Mouse (Mus musculus): ENCODE results near the gene Pmm2. TPM values are rescaled to one million over a fixed set of nuclear protein-coding genes. Genes with fewer than 3 reads are reported as not detected.

Pmm2 gene
- total RNA-seq (2014; rRNA removed; ENCODE audit: low replicate concordance) (26.2 and 26.8 TPM in 2 replicates), polyA plus RNA-seq (2015; fragmentation: Nextera tagmentation; extraction: Ambion mirVana) (34.4 and 36.6 TPM in 2 replicates)

DNA sequence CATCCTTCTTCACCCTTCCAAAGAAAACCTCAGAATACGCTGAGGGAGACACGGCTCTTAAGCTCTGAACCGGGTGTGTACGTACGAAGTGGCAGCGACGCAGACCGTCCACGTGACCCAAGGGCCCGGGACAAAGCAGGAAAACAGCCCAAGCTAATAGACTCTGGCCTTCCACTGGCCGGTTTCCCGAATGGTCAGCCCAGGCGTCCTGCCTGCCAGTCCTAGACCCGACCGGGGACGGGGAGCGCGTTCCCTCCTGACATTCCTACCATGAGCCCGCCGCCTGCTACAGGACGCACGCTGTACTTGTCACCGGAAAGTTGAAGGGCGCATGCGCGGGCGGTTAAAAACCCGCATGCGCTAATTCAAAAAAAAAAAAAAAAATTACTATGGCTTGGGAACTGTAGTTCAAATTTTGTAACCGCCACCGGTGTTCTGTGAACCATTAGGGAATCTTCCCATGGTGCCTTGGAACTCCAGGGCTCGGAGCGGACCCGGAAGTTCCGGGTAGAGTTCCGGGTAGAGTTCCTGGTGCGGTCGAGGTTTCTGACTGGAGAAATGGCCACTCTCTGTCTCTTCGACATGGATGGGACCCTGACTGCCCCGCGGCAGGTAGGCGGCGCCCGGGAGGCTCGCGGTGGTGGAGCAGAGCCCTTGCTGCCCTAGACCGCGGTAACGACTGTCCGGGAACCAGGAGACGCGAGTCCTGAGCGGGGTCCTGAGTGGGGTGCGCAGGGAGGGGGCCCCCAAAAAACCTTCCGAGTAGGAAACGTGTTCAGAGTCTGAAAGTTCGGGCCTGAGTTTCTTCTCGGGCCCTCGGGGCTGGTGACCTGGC lies at the start of gene Pmm2, which contains the start of gene Tmem186:
Pmm2 (plus strand) TSS at position 458 of the 835 bp plus-strand sequence.
Tmem186 (minus strand) TSS at position 496 of the 835 bp plus-strand sequence.
- H3K4me3 ChIP-seq (ENCODE audit: low read depth, low read length) = peak within 1 kb of the TSS; percentile 86
- ATAC-seq (ENCODE audit: insufficient read depth, low read depth) (peak; percentile 93), DNase-seq (ENCODE audit: low spot score) (peak; percentile 95)
- peaks cover 12% of the 10 kb centered on the region for H3K4me1 ChIP-seq (ENCODE audit: control insufficient read depth, insufficient read depth)
- no peaks in the 10 kb centered on the region for H3K27me3 ChIP-seq (ENCODE audit: control insufficient read depth, insufficient read depth, low read length)
- H3K27ac ChIP-seq (ENCODE audit: low read depth) = peak within 1 kb of the TSS; percentile 91
- WGBS = under 1% methylated on average over 59 of the region's 59 CpGs
- TF ChIP-seq CTCF (IDR thresholded peaks at IDR 0.05; ENCODE audit: low read depth) = 0 out of 2 replicates have a peak, but pooled peaks have one; percentile 3
- peak; percentile 54; the same call in 1 of the 2 replicates for TF ChIP-seq EP300 (IDR thresholded peaks at IDR 0.05; ENCODE audit: low read depth)
- peak within 1 kb of the TSS; percentile 82 for H3K4me2 ChIP-seq (ENCODE audit: low read depth, low read length)
- H3K36me3 ChIP-seq (replicated peaks; ENCODE audit: control insufficient read depth, insufficient read depth, low read length) = peaks cover under 1% of the 10 kb centered on the region
- H3K9me3 ChIP-seq (replicated peaks; ENCODE audit: control insufficient read depth, low read length) = no peaks in the 10 kb centered on the region
- peak within 1 kb of the TSS; percentile 84 for H3K9ac ChIP-seq (replicated peaks; ENCODE audit: low read depth, low read length)

DNA sequence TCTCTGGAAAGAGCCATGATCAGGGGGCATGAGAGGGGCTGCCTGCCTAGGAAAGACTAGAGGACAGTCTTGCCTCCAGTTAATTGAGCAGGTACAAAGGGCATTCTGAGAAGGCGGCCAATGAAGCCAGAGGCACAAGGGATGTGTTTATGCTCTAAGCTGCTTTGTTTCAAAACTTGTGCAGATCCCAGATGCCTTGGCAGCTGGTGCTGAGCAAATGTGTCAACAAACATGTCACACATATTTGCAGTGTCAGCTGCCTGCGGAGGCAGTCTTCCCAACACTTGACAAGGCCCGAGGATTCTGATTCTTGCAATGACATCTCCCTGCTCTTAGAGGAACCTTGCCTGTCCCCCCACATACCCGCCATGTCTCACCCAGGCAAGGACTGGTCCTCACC lies 42.1 kb upstream of the Pmm2 start:
- Histone ChIP-seq H3K27me3 (ENCODE audit: control insufficient read depth, insufficient read depth, low read length) (no peaks in the 10 kb centered on the region), H3K9me3 (replicated peaks; ENCODE audit: control insufficient read depth, low read length) (no peaks in the 10 kb centered on the region), H3K9ac (replicated peaks; ENCODE audit: low read depth, low read length) (no peak overlapping the region), H3K4me1 (ENCODE audit: control insufficient read depth, insufficient read depth) (no peaks in the 10 kb centered on the region), H3K36me3 (replicated peaks; ENCODE audit: control insufficient read depth, insufficient read depth, low read length) (no peaks in the 10 kb centered on the region), H3K4me3 (ENCODE audit: low read depth, low read length) (no peak overlapping the region), H3K27ac (ENCODE audit: low read depth) (no peak overlapping the region), H3K4me2 (ENCODE audit: low read depth, low read length) (no peak overlapping the region)
- WGBS = 46% methylated on average over 4 of the region's 4 CpGs
- no peak for TF ChIP-seq EP300 (IDR thresholded peaks at IDR 0.05; ENCODE audit: low read depth)
- TF ChIP-seq CTCF (IDR thresholded peaks at IDR 0.05; ENCODE audit: low read depth) = no peak
- DNase-seq (ENCODE audit: low spot score) (no peak), ATAC-seq (ENCODE audit: insufficient read depth, low read depth) (no peak)

DNA sequence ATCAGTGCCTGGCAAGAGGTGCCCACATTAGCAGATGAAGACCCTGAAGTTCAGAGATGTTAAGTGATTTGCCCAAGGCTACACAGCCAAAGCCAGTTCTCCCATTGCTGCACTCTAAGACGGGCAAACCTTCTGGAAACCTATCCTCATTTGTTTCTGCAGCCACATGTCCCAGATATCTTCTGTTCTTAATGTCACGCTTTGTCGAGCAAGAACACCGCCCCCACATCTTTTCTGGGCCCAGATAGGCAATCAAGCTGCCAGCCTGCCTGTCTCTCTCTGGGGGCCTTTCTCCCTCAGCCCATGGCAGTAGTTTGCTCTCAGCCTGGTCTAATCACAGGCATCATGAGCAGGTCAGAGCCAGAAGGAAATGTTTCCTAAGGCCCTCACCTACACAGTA lies 41.1 kb upstream of the Pmm2 start:
- Histone ChIP-seq H3K9me3 (replicated peaks; ENCODE audit: control insufficient read depth, low read length) (no peaks in the 10 kb centered on the region), H3K27ac (ENCODE audit: low read depth) (no peak overlapping the region), H3K4me1 (ENCODE audit: control insufficient read depth, insufficient read depth) (no peaks in the 10 kb centered on the region), H3K9ac (replicated peaks; ENCODE audit: low read depth, low read length) (no peak overlapping the region), H3K36me3 (replicated peaks; ENCODE audit: control insufficient read depth, insufficient read depth, low read length) (no peaks in the 10 kb centered on the region), H3K4me3 (ENCODE audit: low read depth, low read length) (no peak overlapping the region), H3K27me3 (ENCODE audit: control insufficient read depth, insufficient read depth, low read length) (no peaks in the 10 kb centered on the region), H3K4me2 (ENCODE audit: low read depth, low read length) (no peak overlapping the region)
- ATAC-seq (ENCODE audit: insufficient read depth, low read depth) = no peak
- WGBS = 76% methylated on average over 4 of the region's 4 CpGs
- no peak for DNase-seq (ENCODE audit: low spot score)
- TF ChIP-seq CTCF (IDR thresholded peaks at IDR 0.05; ENCODE audit: low read depth) (no peak), EP300 (IDR thresholded peaks at IDR 0.05; ENCODE audit: low read depth) (no peak)

DNA sequence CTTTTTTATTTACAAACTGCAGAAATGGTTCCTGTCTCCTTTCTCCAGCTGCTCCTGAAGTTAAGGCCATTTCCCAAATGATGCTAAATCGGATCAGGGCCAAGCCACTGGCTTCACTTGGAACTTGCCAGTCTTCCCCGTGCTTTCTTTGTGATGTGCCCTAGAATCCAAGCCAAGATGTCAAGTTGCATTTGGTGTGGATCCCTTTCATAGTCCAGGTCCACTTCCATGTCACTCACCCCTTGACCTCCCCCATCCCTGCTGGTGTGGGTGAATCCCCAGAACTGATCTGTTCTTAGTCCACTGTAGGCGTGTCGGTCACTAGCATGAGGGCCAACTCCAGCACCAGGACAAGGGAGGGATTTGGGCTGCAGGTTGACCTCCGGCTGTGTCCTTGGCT lies 40.0 kb upstream of the Pmm2 start:
- Histone ChIP-seq H3K36me3 (replicated peaks; ENCODE audit: control insufficient read depth, insufficient read depth, low read length) (no peaks in the 10 kb centered on the region), H3K4me1 (ENCODE audit: control insufficient read depth, insufficient read depth) (no peaks in the 10 kb centered on the region)

DNA sequence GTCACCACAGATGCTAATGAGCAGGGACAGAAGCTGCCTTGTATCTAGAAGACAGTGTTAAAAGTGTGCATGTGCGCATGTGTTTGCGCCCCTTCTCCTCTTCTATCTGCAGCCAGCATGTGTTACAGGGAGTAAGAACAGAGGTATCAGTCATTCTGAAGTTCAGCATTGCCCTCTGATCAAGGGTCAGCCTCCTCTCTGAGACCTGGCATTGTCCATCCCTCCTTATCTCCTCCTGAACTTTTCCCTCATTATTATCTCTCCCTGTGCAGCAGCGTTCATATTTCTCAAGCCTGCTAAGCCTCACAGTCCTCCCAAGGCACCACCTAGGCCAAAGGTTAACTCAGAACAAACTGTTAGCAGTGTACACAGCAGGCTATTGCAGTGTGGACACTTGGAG lies 33.7 kb upstream of the Pmm2 start:
- no peak for TF ChIP-seq CTCF (IDR thresholded peaks at IDR 0.05; ENCODE audit: low read depth)
- no peak for TF ChIP-seq EP300 (IDR thresholded peaks at IDR 0.05; ENCODE audit: low read depth)
- no peak for ATAC-seq (ENCODE audit: insufficient read depth, low read depth)
- Histone ChIP-seq H3K36me3 (replicated peaks; ENCODE audit: control insufficient read depth, insufficient read depth, low read length) (0 out of 2 replicates have a peak, but pooled peaks cover 4% of the 10 kb centered on the region), H3K4me3 (ENCODE audit: low read depth, low read length) (no peak overlapping the region), H3K27ac (ENCODE audit: low read depth) (no peak overlapping the region), H3K4me2 (ENCODE audit: low read depth, low read length) (no peak overlapping the region), H3K9me3 (replicated peaks; ENCODE audit: control insufficient read depth, low read length) (no peaks in the 10 kb centered on the region), H3K9ac (replicated peaks; ENCODE audit: low read depth, low read length) (no peak overlapping the region), H3K4me1 (ENCODE audit: control insufficient read depth, insufficient read depth) (no peaks in the 10 kb centered on the region), H3K27me3 (ENCODE audit: control insufficient read depth, insufficient read depth, low read length) (no peaks in the 10 kb centered on the region)
- WGBS = 57% methylated on average over 3 of the region's 3 CpGs
- DNase-seq (ENCODE audit: low spot score) = no peak

More for the DNA sequence above, 40.0 kb upstream of the Pmm2 start:
- H3K27me3 ChIP-seq (ENCODE audit: control insufficient read depth, insufficient read depth, low read length) = no peaks in the 10 kb centered on the region
- H3K27ac ChIP-seq (ENCODE audit: low read depth) = no peak overlapping the region
- no peak overlapping the region for H3K4me2 ChIP-seq (ENCODE audit: low read depth, low read length)
- no peak for ATAC-seq (ENCODE audit: insufficient read depth, low read depth)
- no peak for DNase-seq (ENCODE audit: low spot score)
- 82% methylated on average over 5 of the region's 5 CpGs for WGBS
- H3K9ac ChIP-seq (replicated peaks; ENCODE audit: low read depth, low read length) = no peak overlapping the region
- no peaks in the 10 kb centered on the region for H3K9me3 ChIP-seq (replicated peaks; ENCODE audit: control insufficient read depth, low read length)
- H3K4me3 ChIP-seq (ENCODE audit: low read depth, low read length) = no peak overlapping the region
- no peak for TF ChIP-seq EP300 (IDR thresholded peaks at IDR 0.05; ENCODE audit: low read depth)
- no peak for TF ChIP-seq CTCF (IDR thresholded peaks at IDR 0.05; ENCODE audit: low read depth)
